Mouse (Mus musculus): ENCODE measurements around the gene Pou2f3. TPM values are rescaled to one million over a fixed set of nuclear protein-coding genes. Genes with fewer than 3 reads are reported as not detected.

Gene Pou2f3
- 0.12 and 0.17 TPM in 2 replicates for polyA plus RNA-seq (2015; fragmentation: Nextera tagmentation; extraction: Ambion mirVana)

DNA sequence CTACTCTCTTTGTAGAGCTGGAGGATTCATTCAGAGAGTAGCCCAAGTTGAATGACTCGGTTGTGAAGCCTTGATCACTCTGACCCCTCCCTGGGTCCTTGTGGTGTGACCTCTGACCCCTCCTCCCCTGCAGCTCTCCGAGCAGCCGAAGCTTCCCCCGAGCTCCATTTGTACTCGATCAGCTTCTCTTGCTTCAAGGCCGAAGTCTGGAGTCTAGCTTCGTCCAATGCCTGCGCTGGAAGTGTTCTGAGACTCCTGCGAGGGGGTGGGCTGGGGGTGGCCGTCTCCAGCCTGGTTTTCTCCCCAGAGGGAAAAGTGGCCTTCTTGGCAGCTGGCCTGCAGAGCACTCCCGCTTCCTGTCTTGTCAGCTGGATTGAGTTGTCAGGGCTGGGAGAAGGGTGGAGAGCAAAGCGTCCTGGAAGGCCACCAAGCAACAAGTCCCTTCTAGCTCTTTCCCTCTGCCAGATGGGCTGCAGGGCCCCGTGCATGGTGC, at the start of gene Pou2f3:
Gene Pou2f3, minus strand, starts transcription at position 180 of the 493 bp plus-strand sequence.

DNA sequence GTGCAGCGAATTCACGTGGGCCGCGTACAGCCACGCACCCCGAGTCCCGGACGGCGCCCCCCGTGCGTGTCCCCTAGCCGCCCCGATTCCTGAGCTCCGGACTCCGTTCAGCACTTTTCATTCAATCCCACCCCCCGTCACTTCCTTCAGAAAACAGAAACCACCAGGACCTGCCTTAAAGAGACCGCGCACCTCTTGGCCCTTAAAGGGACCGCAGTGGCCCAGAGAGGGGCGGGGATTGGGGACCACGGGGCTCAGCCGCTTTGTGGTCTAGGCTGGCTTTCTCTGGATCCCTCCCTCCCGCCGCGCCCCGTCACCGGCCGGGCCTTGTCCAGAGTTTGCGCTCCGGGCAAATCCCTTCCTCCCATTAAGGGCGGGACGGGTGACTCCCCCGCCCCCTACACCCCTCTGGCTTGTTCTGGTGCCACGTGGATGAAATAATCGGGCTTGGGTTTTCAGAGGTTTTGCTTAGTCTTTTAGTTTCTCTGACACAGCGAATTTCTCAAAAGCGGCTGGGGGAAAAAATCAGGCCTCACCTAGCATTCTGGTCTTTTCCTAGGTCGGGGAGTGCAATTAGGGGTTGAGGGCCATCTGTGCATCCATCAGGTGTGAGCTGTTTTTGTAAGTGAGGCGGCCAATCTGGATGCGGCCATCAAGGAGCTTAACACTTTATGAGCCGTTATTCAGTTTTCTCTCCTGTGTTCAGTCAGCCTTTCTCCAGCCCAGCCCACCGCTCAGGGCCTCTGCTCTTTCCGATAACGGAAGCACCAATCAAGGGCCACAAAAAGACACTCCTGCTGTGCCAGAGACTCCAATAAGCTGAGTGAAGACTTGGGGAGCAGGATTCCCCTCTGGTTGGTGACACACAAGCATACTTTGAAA, 29.8 kb upstream of the Pou2f3 start, which contains the start of gene Oaf:
Gene Oaf, minus strand, starts transcription at position 200 of the 882 bp plus-strand sequence.

DNA sequence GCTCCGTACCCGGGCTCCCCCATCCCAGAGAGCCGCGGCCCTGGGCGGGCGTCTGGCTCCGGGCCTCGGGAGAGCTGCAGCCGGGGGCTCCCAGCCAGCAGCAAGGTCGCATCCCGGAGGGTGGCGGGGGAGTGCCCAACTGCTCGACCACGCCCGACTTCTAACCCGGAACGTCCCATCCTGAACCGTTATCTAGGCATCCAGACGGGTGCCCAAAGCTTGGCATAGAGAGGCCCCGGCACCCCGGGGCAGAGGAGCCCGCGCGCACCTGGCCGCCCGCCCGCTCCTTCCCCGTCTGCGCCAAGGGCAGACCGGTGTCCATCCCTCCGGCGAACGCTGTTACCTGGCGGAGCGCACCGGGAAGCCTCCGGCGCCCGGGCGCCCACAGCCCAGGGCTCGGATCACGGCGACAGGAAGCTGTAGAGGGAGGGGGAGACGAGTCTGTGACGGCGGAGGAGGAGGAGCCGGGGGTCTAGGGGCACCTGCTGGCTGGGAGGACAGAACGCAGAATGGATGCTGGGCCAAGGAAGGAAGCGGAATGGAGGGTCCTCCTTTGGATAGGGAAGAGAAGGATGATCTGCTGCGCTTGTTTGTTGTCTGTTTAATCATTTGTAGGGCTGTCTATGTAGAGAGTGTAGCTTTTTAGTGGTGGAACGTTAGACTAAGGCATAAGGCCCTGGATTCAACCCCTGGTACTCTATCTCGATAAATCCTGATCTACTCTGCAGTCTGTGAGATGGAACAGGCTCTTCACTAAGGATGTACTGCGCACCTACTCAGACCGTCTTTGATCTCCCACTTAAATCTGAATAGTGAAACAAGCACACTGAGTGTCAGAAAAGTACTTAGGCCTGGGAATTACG, 93.8 kb downstream of the Pou2f3 start, which contains the start of gene Tmem136:
Gene Tmem136, minus strand, starts transcription at position 437 of the 863 bp plus-strand sequence.

DNA sequence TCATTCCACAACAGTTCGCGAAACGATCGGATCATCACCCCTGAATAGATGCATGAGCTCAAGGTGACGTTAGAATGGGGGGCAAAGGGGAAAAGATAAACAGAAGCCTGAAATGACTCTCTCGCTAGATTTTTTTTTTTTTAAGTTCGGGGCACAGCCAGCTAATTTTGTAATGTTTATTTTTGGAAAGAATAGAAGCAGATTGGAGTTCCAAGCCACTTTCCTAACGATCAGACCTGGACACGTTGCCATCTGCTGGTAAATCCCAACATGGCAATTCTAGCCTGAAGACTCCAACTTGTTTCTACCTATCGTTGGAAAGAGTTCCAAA, 103.0 kb downstream of the Pou2f3 start, which contains the start of gene Arhgef12:
Gene Arhgef12, minus strand, starts transcription at position 53 of the 331 bp plus-strand sequence.

Other genes starting within 250 kb of the Pou2f3 start
- gene Arhgef12, start 103.1 kb downstream of the Pou2f3 start, polyA plus RNA-seq (2015; fragmentation: Nextera tagmentation; extraction: Ambion mirVana): 10.2 and 10.9 TPM in 2 replicates
- 1.2 and 1.4 TPM in 2 replicates for gene Tmem136, start 93.8 kb downstream of the Pou2f3 start, polyA plus RNA-seq (2015; fragmentation: Nextera tagmentation; extraction: Ambion mirVana)
- 29.7 and 34.2 TPM in 2 replicates for gene Oaf, start 29.5 kb upstream of the Pou2f3 start, polyA plus RNA-seq (2015; fragmentation: Nextera tagmentation; extraction: Ambion mirVana)
- gene Trim29, start 100.5 kb upstream of the Pou2f3 start, polyA plus RNA-seq (2015; fragmentation: Nextera tagmentation; extraction: Ambion mirVana): 0.20 and 0.22 TPM in 2 replicates

Data from spleen, postnatal 0 days (tissue).